Mouse (Mus musculus) gastrocnemius, postnatal 25 days (tissue): ENCODE results near the gene Scgb2b7. TPM values are rescaled to one million over a fixed set of nuclear protein-coding genes. Genes with fewer than 3 reads are reported as not detected.
"Not testable (repeated sequence)": the region's sequence is repeated elsewhere in the genome, so short reads cannot be mapped to it uniquely, and the experiment has no call there.

Source experiments
- DNase-seq: peaks from one replicate; pipeline ENCODE4 v3.0.0; 2022
- long read RNA-seq, 2 experiments: library from polyadenylated mRNA; stranded (forward); transcript quantifications; one replicate each; pipeline ENCODE4 v2.0.0; 2021
- total RNA-seq, 2 experiments: library from RNA; stranded (reverse); gene quantifications; 1 replicate in 1 of 2; 2 replicates in 1 of 2; pipeline ENCODE4 v1.2.3; 2021

The Scgb2b7 gene
- not detected for total RNA-seq
- long read RNA-seq, experiment 1 = 0 reads
- long read RNA-seq, experiment 2 = 0 reads

- DNase-seq = not testable (repeated sequence)
These were observed at the start of gene Scgb2b7 for GRCm38 (mm10) chr7:31705657-31706056. TSS of gene Scgb2b7 (minus strand) at chr7:31705757.

DNA sequence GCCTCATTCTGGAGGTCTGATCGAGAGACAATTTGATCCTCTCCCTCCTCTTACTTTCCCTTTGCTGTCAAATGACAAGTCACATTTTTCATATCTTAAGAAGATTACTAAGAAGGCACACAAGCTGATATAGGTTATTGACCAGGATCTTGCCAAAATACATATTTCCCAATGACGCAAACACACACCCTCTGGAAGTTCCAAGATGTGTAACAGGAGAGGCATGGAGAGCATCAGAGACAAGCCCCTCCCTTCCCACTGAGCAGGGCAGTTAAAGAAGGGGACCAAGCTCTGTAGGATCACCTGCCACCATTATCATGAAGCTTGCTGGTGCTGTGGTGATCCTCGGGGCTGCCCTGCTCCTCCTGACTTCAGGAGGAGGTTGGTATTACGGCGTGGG, 6.8 kb upstream of the Scgb2b7 start, which contains the start of gene Scgb1b7:
Gene Scgb1b7 (plus strand): TSS at position 301 of the 400 bp plus-strand sequence.
- DNase-seq = not testable (repeated sequence)

Other genes starting within 250 kb of the Scgb2b7 start
- not detected for gene Scgb1b7, start 6.9 kb upstream of the Scgb2b7 start, total RNA-seq